Mouse (Mus musculus) right cerebral cortex, adult 18-20 months (tissue): ENCODE results near the gene Cd82.
A peak's percentile ranks its signal among the peaks of the same experiment; 100 is the strongest.

Source experiments
- DNase-seq: peaks from one replicate; pipeline ENCODE4 v3.0.0; 2022; ENCODE audit warnings: mixed read lengths

Cd82 gene

GRCm38 (mm10) chr2:93443106-93443505 lies 19.8 kb downstream of the Cd82 start:
- no peak for DNase-seq

- peak; percentile 21 for DNase-seq
These were observed 23.0 kb downstream of the Cd82 start for GRCm38 (mm10) chr2:93439812-93440559.

- DNase-seq = no peak
These were observed 23.6 kb downstream of the Cd82 start for GRCm38 (mm10) chr2:93439352-93439771.

- no peak for DNase-seq
These were observed 24.6 kb downstream of the Cd82 start for GRCm38 (mm10) chr2:93438335-93438734.

- DNase-seq = no peak
These were observed 27.4 kb downstream of the Cd82 start for GRCm38 (mm10) chr2:93435577-93435976.

GRCm38 (mm10) chr2:93434896-93435295 lies 28.0 kb downstream of the Cd82 start:
- no peak for DNase-seq

- DNase-seq = peak; percentile 38
These were observed 29.4 kb downstream of the Cd82 start for GRCm38 (mm10) chr2:93433543-93433942.

GRCm38 (mm10) chr2:93432600-93433389 lies 30.1 kb downstream of the Cd82 start:
- DNase-seq = peak; percentile 39

GRCm38 (mm10) chr2:93431575-93432325 lies 31.2 kb downstream of the Cd82 start:
- DNase-seq = no peak

- no peak for DNase-seq
These were observed 31.9 kb downstream of the Cd82 start for GRCm38 (mm10) chr2:93430993-93431392.

GRCm38 (mm10) chr2:93428004-93428531 lies 34.9 kb downstream of the Cd82 start:
- DNase-seq = no peak

GRCm38 (mm10) chr2:93427000-93427715 lies 35.8 kb downstream of the Cd82 start:
- no peak for DNase-seq

GRCm38 (mm10) chr2:93425810-93426209 lies 37.1 kb downstream of the Cd82 start:
- no peak for DNase-seq

- no peak for DNase-seq
These were observed 38.5 kb downstream of the Cd82 start for GRCm38 (mm10) chr2:93424307-93424984.

- DNase-seq = peak; percentile 68
These were observed 41.6 kb downstream of the Cd82 start for GRCm38 (mm10) chr2:93421320-93421719.

GRCm38 (mm10) chr2:93419971-93420370 lies 43.0 kb downstream of the Cd82 start:
- DNase-seq = no peak

GRCm38 (mm10) chr2:93418396-93418795 lies 44.5 kb downstream of the Cd82 start:
- peak; percentile 62 for DNase-seq

GRCm38 (mm10) chr2:93416874-93417709 lies 45.8 kb downstream of the Cd82 start:
- no peak for DNase-seq

GRCm38 (mm10) chr2:93415281-93415680 lies 47.7 kb downstream of the Cd82 start:
- DNase-seq = no peak

GRCm38 (mm10) chr2:93414163-93414562 lies 48.8 kb downstream of the Cd82 start:
- no peak for DNase-seq
